In the genomic region with DNA sequence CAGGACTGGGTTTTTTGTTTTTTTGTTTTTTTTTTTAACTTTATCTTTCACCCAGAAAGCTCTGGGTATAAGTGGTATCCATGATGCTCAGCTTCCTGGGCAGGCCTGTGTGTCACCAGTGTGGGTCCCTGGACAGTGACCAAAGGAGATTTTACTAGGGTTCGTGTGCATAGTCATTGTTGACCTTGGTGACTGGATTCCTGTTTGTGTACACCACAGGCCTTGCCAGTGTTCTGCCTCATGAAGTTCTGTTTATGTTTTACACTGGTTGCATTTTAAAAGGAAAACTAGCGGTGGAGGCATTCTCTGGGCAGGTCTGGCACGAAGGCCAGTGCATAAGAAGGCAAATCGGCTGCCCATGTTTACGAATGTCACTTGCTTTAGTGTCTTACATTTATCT, we compare ENCODE assay signal across 12 mouse cellular contexts.
DNase-seq lines count a peak whose midpoint lies in the region; ATAC-seq lines count a peak whose summit lies in the region.
"Had no signal": no experiment of that assay in that cellular context is flagged by ENCODE, and none has a peak within 500 bp of the region (broad histone marks: within the 10 kb centered on the region; RNA-seq: fewer than 3 reads in every experiment).

No protein-coding gene starts in this region.

- H3K4me1 ChIP-seq in heart, embryonic 14.5 days (ENCODE audit: control insufficient read depth in 2 of 2, insufficient read depth in 2 of 2, low read length in 2 of 2): peaks cover 37 to 65% of the 10 kb centered on the region in 2 experiments

- H3K27ac ChIP-seq in heart, embryonic 14.5 days (replicated peaks in 1 of 2; ENCODE audit: control insufficient read depth in 1 of 2, insufficient read depth in 1 of 2, low read depth in 2 of 2, low read length in 2 of 2): peak overlapping the region; percentile 78 to 84
- H3K27ac ChIP-seq: embryonic facial prominence, embryonic 12.5 days; hindbrain, postnatal 0 days; neural tube, embryonic 13.5 days had no signal

- no peaks in the 10 kb centered on the region for H3K9me3 ChIP-seq in heart, embryonic 14.5 days (ENCODE audit: control insufficient read depth, low read length)
- H3K9me3 ChIP-seq: embryonic facial prominence, embryonic 12.5 days; neural tube, embryonic 13.5 days had no signal

- no peaks in the 10 kb centered on the region for H3K36me3 ChIP-seq in heart, embryonic 14.5 days (ENCODE audit: control insufficient read depth, insufficient read depth, low read length)
- H3K36me3 ChIP-seq: embryonic facial prominence, embryonic 12.5 days; neural tube, embryonic 13.5 days had no signal

- peak overlapping the region; percentile 38; the same call in 1 of the 2 replicates for H3K9ac ChIP-seq in heart, embryonic 14.5 days (ENCODE audit: low read length)
- H3K9ac ChIP-seq: embryonic facial prominence, embryonic 12.5 days; neural tube, embryonic 13.5 days had no signal

- H3K4me3 ChIP-seq in heart, embryonic 14.5 days (ENCODE audit: control insufficient read depth in 1 of 2, insufficient read depth in 1 of 2, low read depth in 1 of 2, low read length in 2 of 2): no peak overlapping the region
- H3K4me3 ChIP-seq: embryonic facial prominence, embryonic 12.5 days; neural tube, embryonic 13.5 days had no signal

- no peaks in the 10 kb centered on the region for H3K27me3 ChIP-seq in heart, embryonic 14.5 days (ENCODE audit: control insufficient read depth, insufficient read depth, low read length)
- H3K27me3 ChIP-seq: embryonic facial prominence, embryonic 12.5 days; neural tube, embryonic 13.5 days had no signal

- WGBS in heart, embryonic 14.5 days: 64% methylated on average over 5 of the region's 5 CpGs

- ATAC-seq in heart, embryonic 14.5 days (ENCODE audit: insufficient number of reproducible peaks, insufficient read depth, low FRiP score, low read depth): no peak
- no peak for ATAC-seq in monocyte, adult 5-6 weeks (replicated peaks; ENCODE audit: insufficient number of reproducible peaks, low FRiP score, low TSS enrichment, poor library complexity, severe bottlenecking)
- ATAC-seq in erythroid progenitor cell, adult 5-6 weeks (replicated peaks; ENCODE audit: low FRiP score, poor library complexity, severe bottlenecking): no peak
- ATAC-seq: hindbrain, postnatal 0 days had no signal

- H3K4me2 ChIP-seq in heart, embryonic 14.5 days (ENCODE audit: low read length): peak overlapping the region; percentile 43
- H3K4me2 ChIP-seq: embryonic facial prominence, embryonic 12.5 days; neural tube, embryonic 13.5 days had no signal

- DNase-seq in heart, postnatal 4 days: no peak
- DNase-seq in adrenal gland, postnatal 36 days: peak; percentile 41 to 56
- peak; percentile 67 for DNase-seq in kidney, adult 18-20 months
- peak; percentile 33 for DNase-seq in lung, postnatal 10 days
- no peak for DNase-seq in layer of hippocampus, postnatal 14 days (ENCODE audit: low spot score in 2 of 2)
- DNase-seq: cerebellum, adult 18-20 months had no signal

Comparison
In these comparisons a context has a peak if more than half of its experiments do, and no peak if none do; other contexts are left out.
1. DNase-seq: peak in adrenal gland, postnatal 36 days (2 of 2), kidney, adult 18-20 months (single experiment) and lung, postnatal 10 days (single experiment); none in heart, postnatal 4 days (single experiment) and layer of hippocampus, postnatal 14 days (0 of 2).